Mouse (Mus musculus): Measurements from ENCODE around the gene Il11. TPM values are rescaled to one million over a fixed set of nuclear protein-coding genes. Genes with fewer than 3 reads are reported as not detected.
"Not testable (repeated sequence)": the region's sequence is repeated elsewhere in the genome, so short reads cannot be mapped to it uniquely, and the experiment has no call there.

Gene Il11
- polyA plus RNA-seq (2016; fragmentation: Nextera tagmentation; extraction: Ambion mirVana): 0.36 and 0.38 TPM in 2 replicates

- 84% methylated on average over 2 of the region's 2 CpGs for WGBS
Observed at GRCm38 (mm10) chr7:4782759-4783158, at the start of gene Il11, which contains the start of gene Tmem190. Gene Il11 (minus strand): TSS chr7:4782859. Gene Tmem190 (plus strand): TSS chr7:4782937.

GRCm38 (mm10) chr7:4830476-4830875, 47.8 kb upstream of the Il11 start:
- H3K9me3 ChIP-seq: no peaks in the 10 kb centered on the region
- H3K27ac ChIP-seq (replicated peaks): no peak overlapping the region
- 0 out of 2 replicates have a peak overlapping the region, but pooled peaks have one; percentile 6 for H3K9ac ChIP-seq (replicated peaks)
- peaks cover 6% of the 10 kb centered on the region; the same call in 1 of the 2 replicates for H3K36me3 ChIP-seq
- peaks cover 65% of the 10 kb centered on the region for H3K27me3 ChIP-seq
- 6% methylated on average over 12 of the region's 12 CpGs for WGBS
- no peak overlapping the region for H3K4me2 ChIP-seq (replicated peaks)
- H3K4me1 ChIP-seq: no peaks in the 10 kb centered on the region
- ATAC-seq (ENCODE audit: low FRiP score, low read depth): no peak
- H3K4me3 ChIP-seq: no peak overlapping the region

More at GRCm38 (mm10) chr7:4782759-4783158, at the start of gene Il11, which contains the start of gene Tmem190:
- no peaks in the 10 kb centered on the region for H3K9me3 ChIP-seq
- no peak within 1 kb of the TSS for H3K4me2 ChIP-seq (replicated peaks)
- H3K36me3 ChIP-seq: no peaks in the 10 kb centered on the region
- ATAC-seq (ENCODE audit: low FRiP score, low read depth): no peak
- H3K27me3 ChIP-seq: peaks cover 46% of the 10 kb centered on the region
- no peak within 1 kb of the TSS for H3K9ac ChIP-seq (replicated peaks)
- H3K4me1 ChIP-seq: peaks cover 13% of the 10 kb centered on the region
- H3K4me3 ChIP-seq: no peak within 1 kb of the TSS
- no peak within 1 kb of the TSS for H3K27ac ChIP-seq (replicated peaks)

GRCm38 (mm10) chr7:4825365-4825764, 42.7 kb upstream of the Il11 start:
- no peak overlapping the region for H3K27ac ChIP-seq (replicated peaks)
- no peak overlapping the region for H3K9ac ChIP-seq (replicated peaks)
- H3K4me1 ChIP-seq: no peaks in the 10 kb centered on the region
- no peaks in the 10 kb centered on the region for H3K9me3 ChIP-seq
- no peak for ATAC-seq (ENCODE audit: low FRiP score, low read depth)
- 58% methylated on average over 4 of the region's 4 CpGs for WGBS
- H3K4me2 ChIP-seq (replicated peaks): no peak overlapping the region
- peaks cover 6% of the 10 kb centered on the region; the same call in 1 of the 2 replicates for H3K36me3 ChIP-seq
- H3K27me3 ChIP-seq: peaks cover 20% of the 10 kb centered on the region
- no peak overlapping the region for H3K4me3 ChIP-seq

- Histone ChIP-seq H3K9ac (replicated peaks) (no peak overlapping the region), H3K9me3 (no peaks in the 10 kb centered on the region), H3K27me3 (no peaks in the 10 kb centered on the region), H3K36me3 (no peaks in the 10 kb centered on the region), H3K27ac (replicated peaks) (no peak overlapping the region), H3K4me1 (no peaks in the 10 kb centered on the region), H3K4me2 (replicated peaks) (no peak overlapping the region), H3K4me3 (no peak overlapping the region)
- WGBS: 71% methylated on average over 6 of the region's 6 CpGs
- ATAC-seq (ENCODE audit: low FRiP score, low read depth): no peak
Observed at GRCm38 (mm10) chr7:4822162-4822907, 39.7 kb upstream of the Il11 start.

- H3K36me3 ChIP-seq: no peaks in the 10 kb centered on the region
- ATAC-seq (ENCODE audit: low FRiP score, low read depth): no peak
- H3K27ac ChIP-seq (replicated peaks): no peak overlapping the region
- H3K9ac ChIP-seq (replicated peaks): no peak overlapping the region
- no peak overlapping the region for H3K4me3 ChIP-seq
- 90% methylated on average over 4 of the region's 4 CpGs for WGBS
- no peaks in the 10 kb centered on the region for H3K9me3 ChIP-seq
- H3K4me2 ChIP-seq (replicated peaks): no peak overlapping the region
- H3K4me1 ChIP-seq: no peaks in the 10 kb centered on the region
- H3K27me3 ChIP-seq: no peaks in the 10 kb centered on the region
Observed at GRCm38 (mm10) chr7:4821690-4822089, 39.0 kb upstream of the Il11 start.

GRCm38 (mm10) chr7:4820925-4821324, 38.3 kb upstream of the Il11 start:
- 82% methylated on average over 7 of the region's 7 CpGs for WGBS
- not testable (repeated sequence) for H3K4me3 ChIP-seq; H3K36me3 ChIP-seq; ATAC-seq (ENCODE audit: low FRiP score, low read depth); H3K9ac ChIP-seq (replicated peaks); H3K27ac ChIP-seq (replicated peaks); H3K4me2 ChIP-seq (replicated peaks); H3K9me3 ChIP-seq; H3K4me1 ChIP-seq; H3K27me3 ChIP-seq

GRCm38 (mm10) chr7:4816559-4816958, 33.9 kb upstream of the Il11 start:
- H3K27ac ChIP-seq (replicated peaks): no peak overlapping the region
- no peaks in the 10 kb centered on the region for H3K36me3 ChIP-seq
- H3K9ac ChIP-seq (replicated peaks): no peak overlapping the region
- peaks cover 8% of the 10 kb centered on the region for H3K4me1 ChIP-seq
- no peak for ATAC-seq (ENCODE audit: low FRiP score, low read depth)
- H3K4me3 ChIP-seq: no peak overlapping the region
- H3K9me3 ChIP-seq: no peaks in the 10 kb centered on the region
- no peaks in the 10 kb centered on the region for H3K27me3 ChIP-seq
- no peak overlapping the region for H3K4me2 ChIP-seq (replicated peaks)

- Histone ChIP-seq H3K4me1 (peaks cover 27% of the 10 kb centered on the region), H3K36me3 (peaks cover 24% of the 10 kb centered on the region), H3K27ac (replicated peaks) (peak overlapping the region; percentile 82), H3K9ac (replicated peaks) (peak overlapping the region; percentile 62), H3K9me3 (no peaks in the 10 kb centered on the region), H3K4me2 (replicated peaks) (peak overlapping the region; percentile 81), H3K4me3 (peak overlapping the region; percentile 97), H3K27me3 (no peaks in the 10 kb centered on the region)
- ATAC-seq (ENCODE audit: low FRiP score, low read depth): no peak
- 28% methylated on average over 8 of the region's 8 CpGs for WGBS
Observed at GRCm38 (mm10) chr7:4813105-4813791, 30.6 kb upstream of the Il11 start.

GRCm38 (mm10) chr7:4812303-4813104, 29.8 kb upstream of the Il11 start, which contains the start of gene Ube2s:
Gene Ube2s (minus strand): TSS chr7:4812590.
- peak; percentile 99 for ATAC-seq (ENCODE audit: low FRiP score, low read depth)
- Histone ChIP-seq H3K27ac (replicated peaks) (peak within 1 kb of the TSS; percentile 96), H3K4me1 (peaks cover 27% of the 10 kb centered on the region), H3K4me3 (peak within 1 kb of the TSS; percentile 97), H3K27me3 (no peaks in the 10 kb centered on the region), H3K9me3 (no peaks in the 10 kb centered on the region), H3K4me2 (replicated peaks) (peak within 1 kb of the TSS; percentile 81), H3K9ac (replicated peaks) (peak within 1 kb of the TSS; percentile 98), H3K36me3 (peaks cover 28% of the 10 kb centered on the region)
- under 1% methylated on average over 62 of the region's 62 CpGs for WGBS

GRCm38 (mm10) chr7:4811842-4812302, 29.2 kb upstream of the Il11 start:
- peak overlapping the region; percentile 98 for H3K9ac ChIP-seq (replicated peaks)
- peak overlapping the region; percentile 97 for H3K4me3 ChIP-seq
- H3K36me3 ChIP-seq: peaks cover 34% of the 10 kb centered on the region
- H3K4me1 ChIP-seq: peaks cover 27% of the 10 kb centered on the region
- WGBS: under 1% methylated on average over 30 of the region's 36 CpGs
- no peak for ATAC-seq (ENCODE audit: low FRiP score, low read depth)
- H3K4me2 ChIP-seq (replicated peaks): peak overlapping the region; percentile 81
- no peaks in the 10 kb centered on the region for H3K27me3 ChIP-seq
- peak overlapping the region; percentile 96 for H3K27ac ChIP-seq (replicated peaks)
- no peaks in the 10 kb centered on the region for H3K9me3 ChIP-seq

GRCm38 (mm10) chr7:4811131-4811530, 28.5 kb upstream of the Il11 start:
- H3K9me3 ChIP-seq; H3K27ac ChIP-seq (replicated peaks); H3K27me3 ChIP-seq; ATAC-seq (ENCODE audit: low FRiP score, low read depth): not testable (repeated sequence)
- Histone ChIP-seq H3K9ac (replicated peaks) (peak overlapping the region; percentile 98), H3K4me2 (replicated peaks) (peak overlapping the region; percentile 81), H3K4me1 (peaks cover 27% of the 10 kb centered on the region), H3K4me3 (peak overlapping the region; percentile 97), H3K36me3 (peaks cover 36% of the 10 kb centered on the region)
- WGBS: 39% methylated on average over 10 of the region's 10 CpGs

All from midbrain, embryonic 12.5 days (tissue).